Mouse (Mus musculus): ENCODE data around the gene Gm11555.

DNA sequence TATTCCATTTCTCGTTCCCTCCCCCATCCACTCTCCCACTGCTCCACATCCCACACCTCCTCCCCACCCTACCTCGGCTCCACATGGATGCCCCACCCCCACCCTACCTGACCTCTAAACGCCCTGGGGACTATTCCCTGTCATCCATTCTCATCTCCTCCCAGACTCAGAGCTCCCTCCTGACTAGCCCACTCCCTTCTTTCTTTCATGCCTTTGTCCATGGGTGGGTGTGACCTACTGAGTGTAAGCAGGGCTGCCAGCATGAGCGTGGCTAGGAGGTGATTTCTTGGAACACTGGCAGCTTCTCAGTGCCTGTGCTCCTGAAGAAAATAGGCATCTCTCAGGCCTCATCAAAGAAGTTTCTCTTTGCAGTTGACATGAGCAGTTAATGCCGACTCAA, 7.0 kb upstream of the Gm11555 start:
- TF ChIP-seq POLR2AphosphoS5 (IDR thresholded peaks at IDR 0.05; ENCODE audit: insufficient replicate concordance, low read depth, low read length) (no peak), GATA1 (IDR thresholded peaks at IDR 0.05; ENCODE audit: borderline replicate concordance, low read length) (no peak)

All from G1E (cell line).